Mouse (Mus musculus): Measurements from ENCODE around the gene Mmd. TPM values are rescaled to one million over a fixed set of nuclear protein-coding genes. Genes with fewer than 3 reads are reported as not detected.

The Mmd gene
- polyA plus RNA-seq, 1 experiment from 2014 or later = 41.6 TPM

GRCm38 (mm10) chr11:90250189-90250588, 933 bp downstream of the Mmd start:
- Histone ChIP-seq H3K9me3 (replicated peaks) (no peaks in the 10 kb centered on the region), H3K4me3 (replicated peaks) (peak overlapping the region; percentile 91), H3K9ac (peak overlapping the region; percentile 96), H3K4me1 (peaks cover 35% of the 10 kb centered on the region), H3K36me3 (no peaks in the 10 kb centered on the region), H3K4me2 (replicated peaks) (peak overlapping the region; percentile 73), H3K27ac (replicated peaks) (no peak overlapping the region), H3K27me3 (no peaks in the 10 kb centered on the region)
- under 1% methylated on average over 9 of the region's 9 CpGs for WGBS
- no peak for ATAC-seq (ENCODE audit: insufficient number of reproducible peaks, low FRiP score, low TSS enrichment, low read depth)

- no peaks in the 10 kb centered on the region for H3K27me3 ChIP-seq
- H3K4me3 ChIP-seq (replicated peaks) = peak overlapping the region; percentile 91
- no peak for ATAC-seq (ENCODE audit: insufficient number of reproducible peaks, low FRiP score, low TSS enrichment, low read depth)
- no peaks in the 10 kb centered on the region for H3K36me3 ChIP-seq
- H3K4me1 ChIP-seq = peaks cover 39% of the 10 kb centered on the region
- no peak overlapping the region for H3K27ac ChIP-seq (replicated peaks)
- peak overlapping the region; percentile 73 for H3K4me2 ChIP-seq (replicated peaks)
- no peak overlapping the region for H3K9ac ChIP-seq
- 47% methylated on average over 7 of the region's 7 CpGs for WGBS
- H3K9me3 ChIP-seq (replicated peaks) = no peaks in the 10 kb centered on the region
These were observed 1.5 kb downstream of the Mmd start for GRCm38 (mm10) chr11:90250730-90251129.

GRCm38 (mm10) chr11:90251923-90252322, 2.7 kb downstream of the Mmd start:
- H3K36me3 ChIP-seq = no peaks in the 10 kb centered on the region
- H3K27me3 ChIP-seq = no peaks in the 10 kb centered on the region
- peak overlapping the region; percentile 0; the same call in 1 of the 2 replicates for H3K4me2 ChIP-seq (replicated peaks)
- no peak for ATAC-seq (ENCODE audit: insufficient number of reproducible peaks, low FRiP score, low TSS enrichment, low read depth)
- H3K9me3 ChIP-seq (replicated peaks) = no peaks in the 10 kb centered on the region
- H3K4me1 ChIP-seq = peaks cover 48% of the 10 kb centered on the region
- no peak overlapping the region for H3K9ac ChIP-seq
- no peak overlapping the region for H3K4me3 ChIP-seq (replicated peaks)
- 46% methylated on average over 2 of the region's 2 CpGs for WGBS
- H3K27ac ChIP-seq (replicated peaks) = no peak overlapping the region

GRCm38 (mm10) chr11:90252366-90252765, 3.1 kb downstream of the Mmd start:
- H3K27me3 ChIP-seq = no peaks in the 10 kb centered on the region
- H3K27ac ChIP-seq (replicated peaks) = no peak overlapping the region
- H3K4me1 ChIP-seq = peaks cover 53% of the 10 kb centered on the region
- no peak for ATAC-seq (ENCODE audit: insufficient number of reproducible peaks, low FRiP score, low TSS enrichment, low read depth)
- peak overlapping the region; percentile 0; the same call in 1 of the 2 replicates for H3K4me2 ChIP-seq (replicated peaks)
- H3K9ac ChIP-seq = no peak overlapping the region
- WGBS = 55% methylated on average over 8 of the region's 8 CpGs
- H3K36me3 ChIP-seq = no peaks in the 10 kb centered on the region
- no peak overlapping the region for H3K4me3 ChIP-seq (replicated peaks)
- H3K9me3 ChIP-seq (replicated peaks) = no peaks in the 10 kb centered on the region

GRCm38 (mm10) chr11:90254536-90254935, 5.3 kb downstream of the Mmd start:
- Histone ChIP-seq H3K9me3 (replicated peaks) (no peaks in the 10 kb centered on the region), H3K36me3 (no peaks in the 10 kb centered on the region), H3K9ac (no peak overlapping the region), H3K4me1 (peaks cover 61% of the 10 kb centered on the region), H3K27ac (replicated peaks) (no peak overlapping the region), H3K4me2 (replicated peaks) (no peak overlapping the region), H3K4me3 (replicated peaks) (no peak overlapping the region), H3K27me3 (no peaks in the 10 kb centered on the region)
- no peak for ATAC-seq (ENCODE audit: insufficient number of reproducible peaks, low FRiP score, low TSS enrichment, low read depth)
- 84% methylated on average over 3 of the region's 3 CpGs for WGBS

- no peak overlapping the region for H3K9ac ChIP-seq
- no peak overlapping the region for H3K4me2 ChIP-seq (replicated peaks)
- 61% methylated on average over 6 of the region's 6 CpGs for WGBS
- ATAC-seq (ENCODE audit: insufficient number of reproducible peaks, low FRiP score, low TSS enrichment, low read depth) = peak; percentile 75
- H3K27ac ChIP-seq (replicated peaks) = no peak overlapping the region
- H3K27me3 ChIP-seq = no peaks in the 10 kb centered on the region
- no peak overlapping the region for H3K4me3 ChIP-seq (replicated peaks)
- peaks cover 11% of the 10 kb centered on the region for H3K36me3 ChIP-seq
- no peaks in the 10 kb centered on the region for H3K9me3 ChIP-seq (replicated peaks)
- H3K4me1 ChIP-seq = peaks cover 56% of the 10 kb centered on the region
These were observed 6.4 kb downstream of the Mmd start for GRCm38 (mm10) chr11:90255687-90256086.

- peaks cover 48% of the 10 kb centered on the region for H3K4me1 ChIP-seq
- H3K9ac ChIP-seq = no peak overlapping the region
- WGBS = 71% methylated on average over 16 of the region's 16 CpGs
- ATAC-seq (ENCODE audit: insufficient number of reproducible peaks, low FRiP score, low TSS enrichment, low read depth) = no peak
- H3K4me3 ChIP-seq (replicated peaks) = no peak overlapping the region
- no peaks in the 10 kb centered on the region for H3K9me3 ChIP-seq (replicated peaks)
- H3K4me2 ChIP-seq (replicated peaks) = 0 out of 2 replicates have a peak overlapping the region, but pooled peaks have one; percentile 8
- no peaks in the 10 kb centered on the region for H3K27me3 ChIP-seq
- peak overlapping the region; percentile 28; the same call in 1 of the 2 replicates for H3K27ac ChIP-seq (replicated peaks)
- H3K36me3 ChIP-seq = peaks cover 23% of the 10 kb centered on the region
These were observed 7.7 kb downstream of the Mmd start for GRCm38 (mm10) chr11:90256833-90257525.

- Histone ChIP-seq H3K9me3 (replicated peaks) (no peaks in the 10 kb centered on the region), H3K4me3 (replicated peaks) (no peak overlapping the region), H3K36me3 (peaks cover 37% of the 10 kb centered on the region), H3K27ac (replicated peaks) (no peak overlapping the region), H3K9ac (no peak overlapping the region), H3K4me2 (replicated peaks) (no peak overlapping the region), H3K27me3 (no peaks in the 10 kb centered on the region), H3K4me1 (peaks cover 36% of the 10 kb centered on the region)
- no peak for ATAC-seq (ENCODE audit: insufficient number of reproducible peaks, low FRiP score, low TSS enrichment, low read depth)
- 44% methylated on average over 10 of the region's 10 CpGs for WGBS
These were observed 9.2 kb downstream of the Mmd start for GRCm38 (mm10) chr11:90258321-90258927.

- no peak overlapping the region for H3K9ac ChIP-seq
- 0 out of 2 replicates have a peak overlapping the region, but pooled peaks have one; percentile 4 for H3K27ac ChIP-seq (replicated peaks)
- H3K4me1 ChIP-seq = peaks cover 38% of the 10 kb centered on the region
- H3K4me3 ChIP-seq (replicated peaks) = no peak overlapping the region
- ATAC-seq (ENCODE audit: insufficient number of reproducible peaks, low FRiP score, low TSS enrichment, low read depth) = no peak
- WGBS = 10% methylated on average over 4 of the region's 4 CpGs
- H3K27me3 ChIP-seq = no peaks in the 10 kb centered on the region
- no peak overlapping the region for H3K4me2 ChIP-seq (replicated peaks)
- H3K36me3 ChIP-seq = peaks cover 43% of the 10 kb centered on the region
- no peaks in the 10 kb centered on the region for H3K9me3 ChIP-seq (replicated peaks)
These were observed 9.8 kb downstream of the Mmd start for GRCm38 (mm10) chr11:90259071-90259470.

GRCm38 (mm10) chr11:90259826-90260225, 10.6 kb downstream of the Mmd start:
- H3K9me3 ChIP-seq (replicated peaks) = no peaks in the 10 kb centered on the region
- H3K27me3 ChIP-seq = no peaks in the 10 kb centered on the region
- no peak overlapping the region for H3K4me2 ChIP-seq (replicated peaks)
- ATAC-seq (ENCODE audit: insufficient number of reproducible peaks, low FRiP score, low TSS enrichment, low read depth) = no peak
- H3K4me1 ChIP-seq = peaks cover 44% of the 10 kb centered on the region
- peaks cover 43% of the 10 kb centered on the region for H3K36me3 ChIP-seq
- 84% methylated on average over 9 of the region's 9 CpGs for WGBS
- H3K27ac ChIP-seq (replicated peaks) = 0 out of 2 replicates have a peak overlapping the region, but pooled peaks have one; percentile 17
- H3K9ac ChIP-seq = no peak overlapping the region
- H3K4me3 ChIP-seq (replicated peaks) = no peak overlapping the region

- Histone ChIP-seq H3K4me2 (replicated peaks) (no peak overlapping the region), H3K4me3 (replicated peaks) (no peak overlapping the region), H3K27me3 (no peaks in the 10 kb centered on the region), H3K9me3 (replicated peaks) (no peaks in the 10 kb centered on the region), H3K4me1 (peaks cover 29% of the 10 kb centered on the region), H3K36me3 (peaks cover 46% of the 10 kb centered on the region), H3K27ac (replicated peaks) (no peak overlapping the region), H3K9ac (no peak overlapping the region)
- no peak for ATAC-seq (ENCODE audit: insufficient number of reproducible peaks, low FRiP score, low TSS enrichment, low read depth)
- 48% methylated on average over 11 of the region's 11 CpGs for WGBS
These were observed 14.9 kb downstream of the Mmd start for GRCm38 (mm10) chr11:90264180-90264579.

All from embryonic facial prominence, embryonic 15.5 days (tissue).